Mouse (Mus musculus) ES-Bruce4 (cell line): Measurements from ENCODE around the gene Rai1. TPM values are rescaled to one million over a fixed set of nuclear protein-coding genes. Genes with fewer than 3 reads are reported as not detected.
A peak's percentile ranks its signal among the peaks of the same experiment; 100 is the strongest.

Experiments
- H3K27ac ChIP-seq: 2 replicates; pipeline ENCODE4 v1.5.1; 2012; ENCODE audit warnings: low read length, inconsistent platforms; ENCODE audit not compliant: insufficient read depth
- H3K27me3 ChIP-seq: 2 replicates; pipeline ENCODE4 v1.6.1; 2012; ENCODE audit warnings: mild to moderate bottlenecking, low read length, inconsistent platforms; ENCODE audit not compliant: control insufficient read depth, poor library complexity, insufficient read depth, severe bottlenecking
- H3K36me3 ChIP-seq: 2 replicates; pipeline ENCODE4 v1.6.1; 2012; ENCODE audit warnings: inconsistent platforms, mild to moderate bottlenecking, low read length, moderate library complexity; ENCODE audit not compliant: control insufficient read depth, poor library complexity, insufficient read depth, severe bottlenecking
- H3K4me1 ChIP-seq: one replicate; pipeline ENCODE4 v1.8.1; 2011; ENCODE audit warnings: low read length; ENCODE audit not compliant: control insufficient read depth, insufficient read depth
- H3K4me3 ChIP-seq: 2 replicates; pipeline ENCODE4 v1.5.1; 2011; ENCODE audit warnings: low read depth, mild to moderate bottlenecking, low read length
- H3K9ac ChIP-seq: 2 replicates; pipeline ENCODE4 v1.6.1; 2012; ENCODE audit warnings: low read depth, mild to moderate bottlenecking, inconsistent platforms; ENCODE audit not compliant: poor library complexity, severe bottlenecking
- H3K9me3 ChIP-seq: replicated peaks from 2 replicates; pipeline ENCODE4 v1.6.1; 2012; ENCODE audit warnings: mild to moderate bottlenecking, low read length, inconsistent platforms; ENCODE audit not compliant: control insufficient read depth, poor library complexity, insufficient read depth, severe bottlenecking
- CTCF ChIP-seq: IDR thresholded peaks from one replicate; pipeline ENCODE4 v1.8.1; 2011; ENCODE audit warnings: low read depth, low read length
- EP300 ChIP-seq: IDR thresholded peaks from 2 replicates; pipeline ENCODE4 v1.6.1; 2011; ENCODE audit warnings: low read depth, low read length; ENCODE audit not compliant: insufficient read depth
- POLR2A ChIP-seq: IDR thresholded peaks from one replicate; pipeline ENCODE4 v1.8.1; 2011; ENCODE audit warnings: low read length; ENCODE audit not compliant: insufficient read depth
- polyA plus RNA-seq: library from polyadenylated mRNA; stranded (reverse); fragments of >200 nt; gene quantifications from 2 replicates; pipeline ENCODE4 v1.2.4, GENCODE M21; 2011; ENCODE audit warnings: low read depth; ENCODE audit not compliant: missing spikeins, insufficient read depth, insufficient read length

The Rai1 gene
- polyA plus RNA-seq, 1 experiment = 21.9 TPM

DNA sequence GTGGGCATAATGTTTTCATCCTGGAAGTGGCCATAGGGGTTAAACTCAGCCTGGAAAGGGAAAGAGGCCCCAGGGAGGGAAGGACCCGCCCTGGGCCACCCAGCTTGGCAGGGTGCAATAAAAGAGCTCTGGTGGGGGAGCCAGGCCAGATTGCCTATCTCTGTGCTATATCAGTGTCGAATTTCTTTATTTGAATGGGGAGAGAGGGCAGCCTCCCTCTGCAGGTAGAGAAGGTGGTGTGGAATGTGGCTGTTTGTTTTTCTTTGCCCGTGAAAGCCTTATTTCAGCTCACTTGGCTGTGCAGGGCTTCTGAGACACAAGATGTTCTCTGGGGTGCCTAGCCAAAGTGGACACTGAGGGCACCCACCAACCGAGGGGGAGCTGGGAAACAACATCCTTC lies 8.8 kb downstream of the Rai1 start:
- Histone ChIP-seq H3K36me3 (no peaks in the 10 kb centered on the region), H3K9ac (peak overlapping the region; percentile 74), H3K9me3 (no peaks in the 10 kb centered on the region), H3K27me3 (no peaks in the 10 kb centered on the region), H3K27ac (peak overlapping the region; percentile 88), H3K4me3 (peak overlapping the region; percentile 89), H3K4me1 (peaks cover 5% of the 10 kb centered on the region)
- TF ChIP-seq CTCF = no peak
- TF ChIP-seq EP300 = no peak
- no peak for TF ChIP-seq POLR2A

DNA sequence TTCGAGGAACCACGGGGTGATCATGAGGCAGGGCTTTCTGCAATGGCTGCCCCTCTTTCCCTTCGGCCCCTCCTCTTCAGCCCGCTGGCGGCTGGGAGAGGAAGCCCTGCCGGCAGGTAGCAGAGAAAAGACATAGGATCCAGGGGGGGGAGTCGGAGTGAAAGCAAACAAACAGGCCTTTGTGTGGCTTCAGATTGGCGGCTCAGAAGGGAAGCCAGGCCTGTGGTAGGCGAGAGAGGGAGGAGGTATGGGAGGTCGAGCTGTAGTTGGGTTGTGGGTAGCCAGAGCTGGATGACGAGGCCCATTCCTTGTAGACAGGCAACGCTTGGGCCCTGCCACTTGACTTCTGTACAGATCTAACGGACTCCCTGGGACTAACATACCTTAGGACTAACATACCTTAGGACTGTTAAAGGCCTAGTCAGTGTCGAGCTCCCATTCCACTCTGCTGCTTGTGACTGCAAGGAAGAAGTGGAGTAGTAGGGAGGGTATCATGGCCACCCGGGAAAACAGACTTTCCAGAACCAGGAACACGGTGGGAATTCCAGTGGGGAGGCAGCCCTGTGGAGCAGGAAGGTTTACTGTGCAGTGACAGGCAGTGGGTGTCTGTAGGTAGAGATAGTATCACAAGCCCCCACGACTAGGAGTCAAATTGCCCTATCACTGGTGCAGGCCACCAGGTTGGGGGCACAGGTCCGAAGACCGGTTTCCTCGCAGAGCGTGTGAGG lies 9.6 kb downstream of the Rai1 start:
- H3K9me3 ChIP-seq = no peaks in the 10 kb centered on the region
- TF ChIP-seq EP300 (no peak), CTCF (no peak), POLR2A (peak; percentile 16)
- no peaks in the 10 kb centered on the region for H3K36me3 ChIP-seq
- no peaks in the 10 kb centered on the region for H3K27me3 ChIP-seq
- peak overlapping the region; percentile 88 for H3K27ac ChIP-seq
- H3K4me1 ChIP-seq = peaks cover 5% of the 10 kb centered on the region
- H3K9ac ChIP-seq = peak overlapping the region; percentile 74
- H3K4me3 ChIP-seq = peak overlapping the region; percentile 89

DNA sequence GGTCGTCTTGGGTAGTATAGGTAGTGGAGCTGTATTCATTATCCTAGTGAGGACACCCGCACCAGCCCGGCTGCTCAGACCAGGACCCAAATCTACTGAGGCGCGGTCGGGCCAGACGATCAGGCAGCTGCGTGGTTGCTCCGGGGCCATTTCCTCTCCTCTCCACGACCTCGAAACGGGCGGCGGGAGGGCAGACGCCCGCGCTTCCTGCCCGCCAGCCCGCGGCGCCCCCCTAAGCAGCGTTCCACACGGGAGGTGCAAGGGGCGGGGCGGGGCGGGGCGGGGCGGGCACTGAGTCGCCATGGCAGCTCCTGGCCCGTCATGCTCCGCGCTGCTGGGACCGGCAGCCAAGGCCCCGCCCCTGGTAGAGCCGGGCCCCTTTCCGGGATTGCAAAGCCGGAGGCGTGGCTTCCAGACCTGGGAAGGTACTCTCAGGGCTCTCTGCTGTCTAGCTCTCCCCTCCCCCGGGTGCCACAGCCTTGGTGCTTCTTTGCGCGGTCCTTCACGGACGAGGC lies 10.3 kb downstream of the Rai1 start:
- Histone ChIP-seq H3K36me3 (no peaks in the 10 kb centered on the region), H3K27ac (peak overlapping the region; percentile 88), H3K9me3 (no peaks in the 10 kb centered on the region), H3K4me1 (peaks cover 5% of the 10 kb centered on the region), H3K27me3 (no peaks in the 10 kb centered on the region), H3K4me3 (peak overlapping the region; percentile 89), H3K9ac (peak overlapping the region; percentile 74)
- TF ChIP-seq CTCF (no peak), POLR2A (peak; percentile 1), EP300 (no peak)

DNA sequence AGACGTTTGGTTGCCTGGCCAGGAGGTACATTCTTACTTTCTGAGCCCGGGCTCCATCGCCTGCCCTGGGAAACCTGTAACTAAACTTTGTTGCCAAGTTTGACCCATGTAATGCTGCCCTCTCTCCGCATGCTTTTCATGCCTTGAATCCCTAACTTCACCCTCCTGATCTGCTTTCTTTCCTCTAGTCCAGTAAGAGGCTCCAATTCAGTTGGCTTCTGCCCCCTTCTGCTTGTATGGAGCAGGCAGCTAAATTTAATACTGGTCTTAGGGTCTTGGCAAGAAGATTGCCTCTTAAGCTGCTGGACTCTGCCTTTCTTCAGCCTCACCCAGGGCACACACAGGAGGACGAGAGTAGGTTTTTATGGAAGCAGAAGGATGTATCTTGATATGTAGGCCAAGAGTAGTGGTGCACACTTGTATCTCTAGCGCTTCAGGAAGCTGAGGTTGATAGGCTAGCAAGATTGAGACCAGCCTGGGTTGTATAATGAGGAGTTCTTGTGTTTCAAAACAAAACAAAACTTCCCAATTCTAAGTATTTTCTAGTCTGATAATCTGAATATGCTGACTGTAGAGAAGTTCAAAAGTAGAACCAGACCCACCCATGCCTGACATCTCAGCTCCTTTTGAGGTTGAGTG lies 10.9 kb downstream of the Rai1 start:
- H3K27ac ChIP-seq = peak overlapping the region; percentile 24; the same call in 1 of the 2 replicates
- H3K4me1 ChIP-seq = peaks cover 5% of the 10 kb centered on the region
- H3K9me3 ChIP-seq = no peaks in the 10 kb centered on the region
- peak overlapping the region; percentile 79 for H3K4me3 ChIP-seq
- H3K9ac ChIP-seq = peak overlapping the region; percentile 74
- H3K27me3 ChIP-seq = no peaks in the 10 kb centered on the region
- no peak for TF ChIP-seq POLR2A
- no peak for TF ChIP-seq EP300
- TF ChIP-seq CTCF = no peak
- H3K36me3 ChIP-seq = no peaks in the 10 kb centered on the region

DNA sequence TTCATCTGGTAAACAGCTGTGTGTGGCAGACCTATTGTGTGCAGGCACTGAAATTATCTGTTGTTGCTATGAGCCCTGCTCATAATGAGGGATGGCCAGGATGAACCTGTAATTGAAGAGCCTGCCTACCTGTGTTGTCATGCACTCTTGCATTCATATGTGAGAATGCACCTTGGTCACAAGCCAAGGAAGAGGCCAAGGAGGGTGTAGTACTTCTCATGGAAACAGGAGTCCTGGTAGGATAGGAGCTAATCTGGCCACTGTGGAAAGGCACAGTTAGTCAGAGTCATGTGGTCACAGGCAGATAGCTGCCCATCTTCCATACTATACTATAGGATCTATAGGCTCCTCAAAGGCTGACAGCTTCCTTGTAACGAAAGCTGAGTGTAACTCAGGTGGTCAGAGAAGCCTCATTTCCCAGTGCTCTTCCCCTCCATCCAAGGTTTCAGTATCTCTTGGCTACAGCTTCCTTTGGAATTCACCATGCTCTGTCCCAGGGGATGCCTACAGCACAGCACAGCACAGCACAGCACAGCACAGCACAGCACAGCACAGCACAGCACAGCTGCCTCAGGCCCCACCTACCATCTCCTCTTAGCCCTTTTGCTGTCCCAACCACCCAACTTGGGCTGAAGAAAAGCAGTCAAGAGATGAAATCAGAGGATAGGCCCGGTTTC lies 15.9 kb downstream of the Rai1 start:
- H3K9ac ChIP-seq = no peak overlapping the region
- no peaks in the 10 kb centered on the region for H3K36me3 ChIP-seq
- TF ChIP-seq POLR2A = no peak
- TF ChIP-seq CTCF = no peak
- TF ChIP-seq EP300 = no peak
- no peak overlapping the region for H3K27ac ChIP-seq
- H3K27me3 ChIP-seq = no peaks in the 10 kb centered on the region
- H3K4me3 ChIP-seq = no peak overlapping the region
- peaks cover 2% of the 10 kb centered on the region for H3K4me1 ChIP-seq
- no peaks in the 10 kb centered on the region for H3K9me3 ChIP-seq

DNA sequence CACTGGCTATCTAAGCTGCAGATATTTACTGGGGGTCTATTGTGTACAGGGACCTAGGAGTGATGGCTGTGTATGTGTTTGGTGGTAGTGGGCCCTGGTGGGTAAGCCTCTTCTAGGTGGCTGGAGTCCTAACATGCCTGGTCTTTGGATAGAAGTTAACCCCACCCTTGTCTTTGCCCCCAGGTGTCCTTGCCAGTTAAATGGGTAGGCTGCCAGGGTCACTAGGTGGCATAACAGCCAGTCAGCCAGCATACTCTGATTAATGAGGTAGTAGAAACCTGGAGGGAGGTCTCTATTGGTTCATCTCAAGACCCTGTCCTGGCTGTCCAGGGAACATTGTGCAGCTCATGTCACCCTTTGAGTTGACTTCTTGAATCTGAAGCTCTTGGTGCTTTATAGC lies 17.8 kb downstream of the Rai1 start:
- Histone ChIP-seq H3K4me1 (peaks cover 6% of the 10 kb centered on the region), H3K9ac (no peak overlapping the region), H3K27me3 (no peaks in the 10 kb centered on the region), H3K27ac (no peak overlapping the region), H3K9me3 (no peaks in the 10 kb centered on the region), H3K36me3 (no peaks in the 10 kb centered on the region), H3K4me3 (no peak overlapping the region)
- TF ChIP-seq CTCF = no peak
